Mouse (Mus musculus): ENCODE data around the gene Rnf151. TPM values are rescaled to one million over a fixed set of nuclear protein-coding genes. Genes with fewer than 3 reads are reported as not detected.
A peak's percentile ranks its signal among the peaks of the same experiment; 100 is the strongest.
"Not testable (repeated sequence)": the region's sequence is repeated elsewhere in the genome, so short reads cannot be mapped to it uniquely, and the experiment has no call there.

The Rnf151 gene
- polyA plus RNA-seq, 1 experiment from 2014 or later: 0.36 TPM

DNA sequence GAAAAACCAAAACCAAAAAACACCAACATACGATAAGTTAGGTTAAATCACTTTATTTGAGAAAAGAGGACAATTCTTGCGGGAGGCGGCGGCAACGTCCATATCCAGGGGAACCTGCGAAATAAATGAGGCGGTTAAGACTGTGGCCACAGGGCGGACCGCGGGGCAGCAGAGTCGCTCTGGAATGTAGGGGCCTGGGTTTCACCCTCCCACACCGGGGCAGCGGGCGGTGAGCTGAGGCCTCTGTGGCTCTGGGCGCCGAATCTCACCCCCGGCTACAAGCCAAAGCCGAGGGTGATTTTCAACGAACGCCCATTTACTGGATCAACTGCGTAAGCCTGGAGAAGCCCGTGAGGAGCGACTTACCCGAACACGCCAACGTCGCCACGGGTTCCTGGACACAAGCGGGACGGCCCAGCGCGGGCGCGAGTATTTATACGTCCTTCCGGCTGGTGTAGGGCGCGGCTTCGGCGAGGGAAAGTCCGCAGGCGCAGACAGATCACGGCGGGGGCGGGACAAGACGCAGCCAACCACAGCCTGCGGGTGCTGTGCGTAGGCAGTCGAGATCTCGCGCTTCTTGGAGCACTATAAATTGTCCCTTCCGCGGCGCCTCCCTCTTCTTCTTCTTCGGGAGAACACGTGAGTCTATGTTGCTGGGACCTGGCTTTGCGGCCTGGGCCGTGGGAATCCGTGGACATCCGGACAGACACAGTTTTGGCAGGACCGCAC, 1.8 kb upstream of the Rnf151 start:
- Histone ChIP-seq H3K4me1 (replicated peaks; ENCODE audit: control insufficient read depth, insufficient read depth, low read length) (peaks cover 13% of the 10 kb centered on the region), H3K27ac (ENCODE audit: low read depth, low read length) (peak overlapping the region; percentile 68), H3K27me3 (ENCODE audit: control insufficient read depth, insufficient read depth, low read length) (no peaks in the 10 kb centered on the region), H3K9ac (ENCODE audit: low read length) (peak overlapping the region; percentile 82), H3K36me3 (ENCODE audit: control insufficient read depth, insufficient read depth, low read length) (peaks cover 3% of the 10 kb centered on the region), H3K9me3 (ENCODE audit: control insufficient read depth, low read length) (no peaks in the 10 kb centered on the region), H3K4me2 (ENCODE audit: low read depth, low read length, severe bottlenecking) (peak overlapping the region; percentile 90), H3K4me3 (ENCODE audit: low read depth, low read length) (peak overlapping the region; percentile 61)
- ATAC-seq (replicated peaks; ENCODE audit: low FRiP score): peak; percentile 97
- DNase-seq (ENCODE audit: low spot score): peak; percentile 99
- under 1% methylated on average over 60 of the region's 61 CpGs for WGBS

DNA sequence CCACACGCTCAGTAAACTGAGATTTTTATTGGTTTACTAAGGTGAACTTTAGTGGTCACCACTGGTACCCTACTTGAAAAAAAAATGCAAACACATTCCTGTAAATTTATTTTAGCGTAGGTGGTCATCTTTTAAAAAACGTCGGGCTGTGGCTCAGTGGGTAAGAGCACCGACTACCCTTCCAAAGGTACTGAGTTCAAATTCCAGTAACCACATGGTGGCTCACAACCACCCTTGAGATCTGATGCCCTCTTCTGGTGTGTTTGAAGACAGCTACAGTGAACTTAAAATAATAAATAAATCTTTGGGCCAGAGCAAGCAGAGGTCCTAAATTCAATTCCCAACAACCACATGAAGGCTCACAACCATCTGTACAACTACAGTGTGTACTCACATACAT, 1.1 kb upstream of the Rnf151 start:
- not testable (repeated sequence) for ATAC-seq (replicated peaks; ENCODE audit: low FRiP score); DNase-seq (ENCODE audit: low spot score); H3K9me3 ChIP-seq (ENCODE audit: control insufficient read depth, low read length); H3K36me3 ChIP-seq (ENCODE audit: control insufficient read depth, insufficient read depth, low read length); H3K27ac ChIP-seq (ENCODE audit: low read depth, low read length); H3K27me3 ChIP-seq (ENCODE audit: control insufficient read depth, insufficient read depth, low read length)
- peak overlapping the region; percentile 61 for H3K4me3 ChIP-seq (ENCODE audit: low read depth, low read length)
- peaks cover 13% of the 10 kb centered on the region for H3K4me1 ChIP-seq (replicated peaks; ENCODE audit: control insufficient read depth, insufficient read depth, low read length)
- H3K4me2 ChIP-seq (ENCODE audit: low read depth, low read length, severe bottlenecking): peak overlapping the region; percentile 57
- H3K9ac ChIP-seq (ENCODE audit: low read length): peak overlapping the region; percentile 76
- 66% methylated on average over 5 of the region's 5 CpGs for WGBS

DNA sequence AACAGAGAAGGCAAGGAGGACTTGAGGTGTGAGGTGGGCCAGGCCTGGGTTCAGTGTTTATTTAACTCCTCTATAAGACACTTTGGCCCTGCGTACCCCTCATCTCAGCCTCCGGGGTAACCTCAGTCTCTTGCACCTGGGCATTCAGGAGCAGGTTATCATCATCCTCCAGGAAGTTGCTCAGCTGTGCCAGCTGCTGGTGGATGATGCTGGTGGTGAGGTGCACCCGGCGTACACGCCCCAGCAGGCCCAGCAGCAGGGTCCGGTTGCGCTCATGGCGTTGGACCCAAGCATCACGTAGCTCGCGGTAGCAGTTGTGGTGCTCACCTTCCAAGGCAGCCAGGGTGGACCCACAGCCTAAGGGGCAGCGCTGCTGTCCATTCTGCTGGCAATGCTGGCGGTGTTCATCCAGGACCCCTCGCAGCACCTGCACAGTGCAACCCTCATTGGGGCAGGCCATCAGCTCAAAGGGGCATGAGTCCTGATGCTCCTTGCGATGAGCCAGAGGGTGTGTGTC, 1.6 kb downstream of the Rnf151 start:
- Histone ChIP-seq H3K9me3 (ENCODE audit: control insufficient read depth, low read length) (no peaks in the 10 kb centered on the region), H3K4me2 (ENCODE audit: low read depth, low read length, severe bottlenecking) (no peak overlapping the region), H3K36me3 (ENCODE audit: control insufficient read depth, insufficient read depth, low read length) (peaks cover under 1% of the 10 kb centered on the region), H3K27me3 (ENCODE audit: control insufficient read depth, insufficient read depth, low read length) (no peaks in the 10 kb centered on the region), H3K4me1 (replicated peaks; ENCODE audit: control insufficient read depth, insufficient read depth, low read length) (peaks cover under 1% of the 10 kb centered on the region), H3K27ac (ENCODE audit: low read depth, low read length) (no peak overlapping the region), H3K4me3 (ENCODE audit: low read depth, low read length) (no peak overlapping the region), H3K9ac (ENCODE audit: low read length) (no peak overlapping the region)
- DNase-seq (ENCODE audit: low spot score) (peak; percentile 52), ATAC-seq (replicated peaks; ENCODE audit: low FRiP score) (no peak)
- 95% methylated on average over 15 of the region's 15 CpGs for WGBS

DNA sequence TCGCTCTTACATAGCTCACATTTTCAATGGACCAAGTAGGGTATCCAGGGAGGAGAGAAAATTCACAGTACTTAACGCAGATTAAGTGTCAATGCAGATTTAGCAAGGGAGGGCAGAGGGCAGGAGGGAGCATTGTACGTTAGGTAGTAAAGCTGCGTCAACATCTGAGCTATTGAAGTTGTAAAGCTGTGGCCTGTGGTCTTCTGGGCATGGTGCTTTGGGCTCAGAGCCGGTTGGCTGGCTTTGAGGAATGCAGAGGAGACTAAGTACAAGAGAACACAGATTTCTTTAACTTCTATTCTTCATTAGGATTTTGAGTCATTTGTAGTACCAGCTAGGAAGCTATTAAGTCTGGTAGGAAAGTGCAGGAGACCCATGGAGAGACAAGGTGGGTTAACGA, 2.3 kb downstream of the Rnf151 start:
- Histone ChIP-seq H3K4me1 (replicated peaks; ENCODE audit: control insufficient read depth, insufficient read depth, low read length) (no peaks in the 10 kb centered on the region; the same call in 1 of the 2 replicates), H3K4me3 (ENCODE audit: low read depth, low read length) (no peak overlapping the region), H3K36me3 (ENCODE audit: control insufficient read depth, insufficient read depth, low read length) (no peaks in the 10 kb centered on the region), H3K27ac (ENCODE audit: low read depth, low read length) (no peak overlapping the region), H3K9ac (ENCODE audit: low read length) (no peak overlapping the region), H3K27me3 (ENCODE audit: control insufficient read depth, insufficient read depth, low read length) (no peaks in the 10 kb centered on the region), H3K4me2 (ENCODE audit: low read depth, low read length, severe bottlenecking) (no peak overlapping the region), H3K9me3 (ENCODE audit: control insufficient read depth, low read length) (no peaks in the 10 kb centered on the region)
- 43% methylated on average over 6 of the region's 6 CpGs for WGBS
- ATAC-seq (replicated peaks; ENCODE audit: low FRiP score): no peak
- DNase-seq (ENCODE audit: low spot score): no peak

DNA sequence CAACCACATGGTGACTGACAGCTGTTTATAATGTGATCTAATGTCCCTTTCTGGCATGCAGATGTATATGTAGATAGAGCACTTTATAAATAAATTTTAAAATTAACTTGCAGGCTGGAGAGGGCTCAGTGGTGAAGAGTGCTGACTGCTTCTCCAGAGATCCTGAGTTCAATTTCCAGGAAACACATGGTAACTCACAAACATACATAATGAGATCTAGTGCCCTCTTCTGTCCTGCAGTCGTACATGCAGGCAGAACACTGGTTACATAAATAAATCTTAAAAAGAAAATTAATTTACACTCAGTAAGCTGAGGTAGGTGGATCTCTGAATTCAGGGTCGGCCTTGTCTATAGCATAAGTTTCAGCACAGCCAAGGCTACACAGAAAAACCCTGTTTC, 9.2 kb downstream of the Rnf151 start:
- Histone ChIP-seq H3K27ac (ENCODE audit: low read depth, low read length) (no peak overlapping the region), H3K4me1 (replicated peaks; ENCODE audit: control insufficient read depth, insufficient read depth, low read length) (no peaks in the 10 kb centered on the region), H3K27me3 (ENCODE audit: control insufficient read depth, insufficient read depth, low read length) (no peaks in the 10 kb centered on the region), H3K4me2 (ENCODE audit: low read depth, low read length, severe bottlenecking) (no peak overlapping the region), H3K9me3 (ENCODE audit: control insufficient read depth, low read length) (no peaks in the 10 kb centered on the region), H3K4me3 (ENCODE audit: low read depth, low read length) (no peak overlapping the region), H3K9ac (ENCODE audit: low read length) (no peak overlapping the region), H3K36me3 (ENCODE audit: control insufficient read depth, insufficient read depth, low read length) (no peaks in the 10 kb centered on the region; the same call in 1 of the 2 replicates)
- DNase-seq (ENCODE audit: low spot score) (no peak), ATAC-seq (replicated peaks; ENCODE audit: low FRiP score) (no peak)
- WGBS: 35% methylated on average over 2 of the region's 2 CpGs

DNA sequence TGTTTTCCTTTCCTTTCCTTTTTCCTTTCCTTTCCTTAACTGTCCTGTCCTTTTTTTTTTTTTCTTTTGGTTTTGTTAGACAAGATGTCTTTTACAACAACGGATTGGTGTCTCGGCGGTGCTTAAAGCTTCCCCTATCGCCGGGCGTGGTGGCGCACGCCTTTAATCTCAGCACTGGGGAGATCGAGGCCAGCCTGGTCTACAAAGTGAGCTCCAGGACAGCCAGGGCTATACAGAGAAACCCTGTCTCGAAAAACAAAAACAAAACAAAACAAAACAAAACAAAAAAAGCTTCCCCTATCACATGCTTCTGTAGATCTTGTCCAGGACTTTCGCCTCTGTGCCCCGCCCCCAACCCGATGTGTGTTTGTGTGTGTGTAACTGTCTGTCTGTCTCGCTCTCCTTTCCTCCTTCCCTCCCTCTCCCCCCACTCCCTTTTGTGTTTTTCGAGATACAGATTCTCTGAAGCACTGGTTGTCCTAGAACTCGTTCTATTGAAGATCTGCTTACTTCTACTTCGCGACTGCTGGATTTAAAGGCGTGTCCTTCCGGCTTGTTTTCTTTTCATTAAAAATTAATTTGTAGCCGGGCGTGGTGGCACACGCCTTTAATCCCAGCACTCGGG, 9.9 kb downstream of the Rnf151 start:
- Histone ChIP-seq H3K9me3 (ENCODE audit: control insufficient read depth, low read length) (no peaks in the 10 kb centered on the region), H3K36me3 (ENCODE audit: control insufficient read depth, insufficient read depth, low read length) (no peaks in the 10 kb centered on the region; the same call in 1 of the 2 replicates), H3K4me3 (ENCODE audit: low read depth, low read length) (peak overlapping the region; percentile 45), H3K27ac (ENCODE audit: low read depth, low read length) (no peak overlapping the region), H3K4me1 (replicated peaks; ENCODE audit: control insufficient read depth, insufficient read depth, low read length) (no peaks in the 10 kb centered on the region), H3K27me3 (ENCODE audit: control insufficient read depth, insufficient read depth, low read length) (no peaks in the 10 kb centered on the region), H3K4me2 (ENCODE audit: low read depth, low read length, severe bottlenecking) (peak overlapping the region; percentile 71), H3K9ac (ENCODE audit: low read length) (peak overlapping the region; percentile 50)
- ATAC-seq (replicated peaks; ENCODE audit: low FRiP score) (peak; percentile 64), DNase-seq (ENCODE audit: low spot score) (no peak)
- 6% methylated on average over 24 of the region's 24 CpGs for WGBS

DNA sequence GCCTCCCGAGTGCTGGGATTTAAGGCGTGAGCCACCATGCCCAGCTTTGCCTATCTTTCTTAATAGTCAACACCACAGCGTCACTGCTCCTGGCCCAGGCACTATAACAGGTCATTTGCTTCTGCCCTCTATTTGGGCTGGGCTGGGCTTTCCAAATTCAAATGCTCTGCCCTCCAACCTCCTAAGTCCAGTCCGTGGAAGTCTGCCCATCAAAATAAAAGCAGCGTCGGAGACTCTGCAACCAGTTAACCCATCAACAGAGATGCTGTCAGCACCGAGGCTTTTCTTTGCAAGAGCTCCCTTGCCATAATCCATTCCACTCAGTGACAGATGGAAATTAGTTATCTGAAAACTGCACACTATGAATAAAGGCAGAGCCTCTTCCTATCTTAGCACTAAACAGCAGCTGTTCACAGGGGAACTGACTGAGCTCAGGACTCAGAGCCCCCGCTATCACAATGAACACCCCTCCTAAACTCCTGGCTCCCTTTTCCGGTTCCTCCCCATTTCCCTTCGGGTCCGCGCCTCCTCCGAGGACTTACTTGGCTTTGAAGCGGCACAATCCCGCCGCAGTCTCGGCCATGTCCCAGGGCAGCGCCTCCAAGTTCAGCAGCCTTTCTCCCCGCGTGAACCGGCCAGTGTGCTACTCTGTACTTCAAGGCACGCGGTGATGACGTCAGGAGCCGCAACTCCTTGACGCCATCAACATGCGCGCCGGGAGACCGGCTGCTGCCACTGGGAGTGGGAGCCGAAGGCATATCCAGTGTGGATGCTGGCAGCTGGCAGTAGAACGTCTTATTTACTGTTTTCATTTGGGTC, 10.7 kb downstream of the Rnf151 start, which contains the start of gene Tbl3:
TSS of gene Tbl3 (minus strand) at position 679 of the 819 bp plus-strand sequence.
- peak within 1 kb of the TSS; percentile 50 for H3K9ac ChIP-seq (ENCODE audit: low read length)
- ATAC-seq (replicated peaks; ENCODE audit: low FRiP score) (peak; percentile 87), DNase-seq (ENCODE audit: low spot score) (peak; percentile 96)
- H3K4me1 ChIP-seq (replicated peaks; ENCODE audit: control insufficient read depth, insufficient read depth, low read length): no peaks in the 10 kb centered on the region
- peak within 1 kb of the TSS; percentile 45 for H3K4me3 ChIP-seq (ENCODE audit: low read depth, low read length)
- no peaks in the 10 kb centered on the region for H3K27me3 ChIP-seq (ENCODE audit: control insufficient read depth, insufficient read depth, low read length)
- H3K9me3 ChIP-seq (ENCODE audit: control insufficient read depth, low read length): no peaks in the 10 kb centered on the region
- peak within 1 kb of the TSS; percentile 71 for H3K4me2 ChIP-seq (ENCODE audit: low read depth, low read length, severe bottlenecking)
- no peaks in the 10 kb centered on the region; the same call in 1 of the 2 replicates for H3K36me3 ChIP-seq (ENCODE audit: control insufficient read depth, insufficient read depth, low read length)
- H3K27ac ChIP-seq (ENCODE audit: low read depth, low read length): 0 out of 2 replicates have a peak within 1 kb of the TSS, but pooled peaks have one; percentile 0
- 5% methylated on average over 32 of the region's 32 CpGs for WGBS

DNA sequence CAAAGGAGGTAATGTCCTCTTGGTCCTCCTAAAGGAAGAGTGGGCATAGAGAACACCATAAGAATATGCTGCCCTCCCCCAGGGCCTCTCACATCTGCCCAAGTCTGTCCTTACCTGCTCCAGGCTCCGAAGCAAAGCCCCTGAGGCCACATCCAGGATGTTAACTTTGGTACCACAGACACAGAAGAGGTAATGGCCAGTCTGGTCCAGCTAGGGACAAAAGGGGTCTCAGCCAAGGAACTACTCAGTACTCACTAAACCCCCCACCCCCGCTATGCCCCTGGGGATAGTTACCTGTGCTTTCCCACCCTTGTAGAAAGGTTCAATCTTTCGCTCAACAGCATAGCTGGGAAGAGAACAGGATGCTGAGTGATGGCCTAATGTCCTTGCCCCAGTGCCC, 12.0 kb downstream of the Rnf151 start:
- Histone ChIP-seq H3K9ac (ENCODE audit: low read length) (no peak overlapping the region), H3K4me3 (ENCODE audit: low read depth, low read length) (no peak overlapping the region), H3K27ac (ENCODE audit: low read depth, low read length) (no peak overlapping the region), H3K4me2 (ENCODE audit: low read depth, low read length, severe bottlenecking) (no peak overlapping the region), H3K9me3 (ENCODE audit: control insufficient read depth, low read length) (no peaks in the 10 kb centered on the region), H3K4me1 (replicated peaks; ENCODE audit: control insufficient read depth, insufficient read depth, low read length) (no peaks in the 10 kb centered on the region), H3K36me3 (ENCODE audit: control insufficient read depth, insufficient read depth, low read length) (peaks cover 2% of the 10 kb centered on the region; the same call in 1 of the 2 replicates), H3K27me3 (ENCODE audit: control insufficient read depth, insufficient read depth, low read length) (no peaks in the 10 kb centered on the region)
- ATAC-seq (replicated peaks; ENCODE audit: low FRiP score): no peak
- WGBS: 97% methylated on average over 3 of the region's 3 CpGs
- DNase-seq (ENCODE audit: low spot score): no peak
